Mouse (Mus musculus) embryonic facial prominence, embryonic 10.5 days (tissue): ENCODE measurements around the gene Fgfr2. TPM values are rescaled to one million over a fixed set of nuclear protein-coding genes. Genes with fewer than 3 reads are reported as not detected.

Source experiments
- DNase-seq: peaks from one replicate; pipeline ENCODE4 v3.0.0-alpha.2; 2017; ENCODE audit warnings: low spot score
- H3K27ac ChIP-seq: fragments of 300-500 bp; sonication (generic); replicated peaks from 2 replicates; pipeline ENCODE4 v1.5.1; 2016; ENCODE audit warnings: mild to moderate bottlenecking
- H3K27me3 ChIP-seq: fragments of 300-500 bp; sonication (generic); replicated peaks from 2 replicates; pipeline ENCODE4 v1.6.1; 2016; ENCODE audit warnings: low read depth, mild to moderate bottlenecking; ENCODE audit not compliant: poor library complexity, severe bottlenecking
- H3K36me3 ChIP-seq: fragments of 300-500 bp; sonication (generic); replicated peaks from 2 replicates; pipeline ENCODE4 v1.6.1; 2016; ENCODE audit warnings: mild to moderate bottlenecking, moderate library complexity
- H3K4me1 ChIP-seq: fragments of 300-500 bp; sonication (generic); 2 replicates; pipeline ENCODE4 v1.6.1; 2016
- H3K4me3 ChIP-seq: fragments of 300-500 bp; sonication (generic); 2 replicates; pipeline ENCODE4 v1.5.1; 2016; ENCODE audit warnings: mild to moderate bottlenecking, moderate library complexity
- H3K9me3 ChIP-seq: fragments of 300-500 bp; sonication (generic); 2 replicates; pipeline ENCODE4 v1.6.1; 2016; ENCODE audit warnings: mild to moderate bottlenecking
- WGBS: fragments of 180-500 bp; shearing (Covaris S2); methylation state at CpG from one replicate; pipeline ENCODE4 v1.1.7; 2016; 5-methylcytosine and 5-hydroxymethylcytosine counted together
- polyA plus RNA-seq: library from polyadenylated mRNA; unstranded; fragments of >200 nt; fragmentation: Nextera tagmentation; extraction: Ambion mirVana; gene quantifications from 2 replicates; pipeline ENCODE4 v1.2.1, GENCODE M21; 2016

The Fgfr2 gene
- polyA plus RNA-seq, 1 experiment from 2014 or later = 74.3 TPM

GRCm38 (mm10) chr7:130828475-130828874, 2294.7 kb downstream of the Fgfr2 start:
- peaks cover 13% of the 10 kb centered on the region; the same call in 1 of the 2 replicates for H3K27me3 ChIP-seq
- H3K4me3 ChIP-seq = no peak overlapping the region
- H3K4me1 ChIP-seq = no peaks in the 10 kb centered on the region
- no peak for DNase-seq
- H3K36me3 ChIP-seq = no peaks in the 10 kb centered on the region
- H3K9me3 ChIP-seq = no peaks in the 10 kb centered on the region
- H3K27ac ChIP-seq = no peak overlapping the region
- 87% methylated on average over 10 of the region's 10 CpGs for WGBS

GRCm38 (mm10) chr7:130827844-130828403, 2295.2 kb downstream of the Fgfr2 start:
- Histone ChIP-seq H3K27me3 (peaks cover 8% of the 10 kb centered on the region; the same call in 1 of the 2 replicates), H3K4me1 (no peaks in the 10 kb centered on the region), H3K4me3 (no peak overlapping the region), H3K36me3 (no peaks in the 10 kb centered on the region), H3K9me3 (no peaks in the 10 kb centered on the region), H3K27ac (no peak overlapping the region)
- DNase-seq = no peak
- WGBS = 89% methylated on average over 9 of the region's 9 CpGs

DNA sequence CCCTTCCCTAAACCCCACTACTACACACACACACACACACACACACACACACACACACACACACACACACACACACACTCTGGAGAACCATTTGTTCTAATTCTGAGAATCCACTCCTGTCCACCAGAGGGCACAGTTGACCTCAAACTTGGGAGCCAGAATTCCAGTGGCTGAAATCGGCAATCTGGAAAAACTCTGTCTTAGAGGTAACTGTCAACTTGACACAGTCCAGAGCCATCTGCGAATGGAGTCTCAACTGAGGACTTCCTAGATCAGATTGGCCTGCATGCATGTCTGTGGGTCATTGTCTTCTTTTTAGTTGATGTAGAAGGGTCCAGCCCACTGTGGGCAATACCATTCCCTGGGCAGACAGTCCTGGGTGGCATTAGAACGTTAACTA, 2295.7 kb downstream of the Fgfr2 start:
- Histone ChIP-seq H3K9me3 (no peaks in the 10 kb centered on the region), H3K36me3 (no peaks in the 10 kb centered on the region), H3K4me3 (no peak overlapping the region), H3K27me3 (0 out of 2 replicates have a peak, but pooled peaks cover 4% of the 10 kb centered on the region), H3K27ac (no peak overlapping the region), H3K4me1 (no peaks in the 10 kb centered on the region)
- DNase-seq = peak; percentile 55
- whole genome bisulfite sequencing = 61% methylated on average over 3 of the region's 3 CpGs

GRCm38 (mm10) chr7:130826343-130826742, 2296.8 kb downstream of the Fgfr2 start:
- 81% methylated on average over 3 of the region's 3 CpGs for WGBS
- 0 out of 2 replicates have a peak, but pooled peaks cover 4% of the 10 kb centered on the region for H3K27me3 ChIP-seq
- no peak overlapping the region for H3K27ac ChIP-seq
- H3K36me3 ChIP-seq = no peaks in the 10 kb centered on the region
- no peaks in the 10 kb centered on the region for H3K9me3 ChIP-seq
- H3K4me3 ChIP-seq = no peak overlapping the region
- no peak for DNase-seq
- no peaks in the 10 kb centered on the region for H3K4me1 ChIP-seq

- DNase-seq = no peak
- Histone ChIP-seq H3K4me3 (no peak overlapping the region), H3K27me3 (0 out of 2 replicates have a peak, but pooled peaks cover 3% of the 10 kb centered on the region), H3K36me3 (no peaks in the 10 kb centered on the region), H3K4me1 (no peaks in the 10 kb centered on the region), H3K27ac (no peak overlapping the region), H3K9me3 (no peaks in the 10 kb centered on the region)
- 74% methylated on average over 9 of the region's 9 CpGs for WGBS
Observed at GRCm38 (mm10) chr7:130823992-130824391, 2299.2 kb downstream of the Fgfr2 start.

GRCm38 (mm10) chr7:130819624-130820023, 2303.5 kb downstream of the Fgfr2 start:
- DNase-seq = no peak
- H3K27ac ChIP-seq = no peak overlapping the region
- H3K9me3 ChIP-seq = no peaks in the 10 kb centered on the region
- WGBS = 83% methylated on average over 10 of the region's 10 CpGs
- H3K27me3 ChIP-seq = 0 out of 2 replicates have a peak, but pooled peaks cover 3% of the 10 kb centered on the region
- no peaks in the 10 kb centered on the region for H3K4me1 ChIP-seq
- no peak overlapping the region for H3K4me3 ChIP-seq
- H3K36me3 ChIP-seq = no peaks in the 10 kb centered on the region

- WGBS = 82% methylated on average over 5 of the region's 5 CpGs
- Histone ChIP-seq H3K27me3 (0 out of 2 replicates have a peak, but pooled peaks cover 3% of the 10 kb centered on the region), H3K27ac (no peak overlapping the region), H3K9me3 (no peaks in the 10 kb centered on the region), H3K4me3 (no peak overlapping the region), H3K4me1 (no peaks in the 10 kb centered on the region), H3K36me3 (no peaks in the 10 kb centered on the region)
- DNase-seq = no peak
Observed at GRCm38 (mm10) chr7:130818813-130819212, 2304.3 kb downstream of the Fgfr2 start.

DNA sequence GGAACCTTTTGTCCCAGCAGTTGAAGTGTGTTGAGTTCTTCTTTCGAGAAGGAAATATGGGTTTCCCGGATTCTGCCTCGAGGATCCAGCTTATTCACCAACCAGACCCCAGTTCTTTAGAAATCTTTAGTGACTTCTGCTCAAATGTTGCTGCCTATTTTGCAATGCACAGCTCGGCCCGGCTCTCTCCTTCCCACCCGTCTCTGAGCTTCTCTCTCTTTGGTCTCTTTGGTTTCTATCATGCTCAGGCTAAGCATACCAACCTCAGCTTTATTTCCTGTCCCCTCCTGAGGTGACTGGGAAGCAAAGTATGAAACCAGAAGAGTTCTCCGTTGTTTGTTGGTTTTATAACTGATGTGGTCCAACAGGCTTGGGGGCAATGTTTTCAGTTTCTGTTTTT, 2306.9 kb downstream of the Fgfr2 start:
- 84% methylated on average over 7 of the region's 7 CpGs for WGBS
- Histone ChIP-seq H3K4me3 (no peak overlapping the region), H3K36me3 (no peaks in the 10 kb centered on the region), H3K4me1 (0 out of 2 replicates have a peak, but pooled peaks cover 4% of the 10 kb centered on the region), H3K27me3 (peaks cover 3% of the 10 kb centered on the region; the same call in 1 of the 2 replicates), H3K9me3 (no peaks in the 10 kb centered on the region), H3K27ac (no peak overlapping the region)
- DNase-seq = no peak

DNA sequence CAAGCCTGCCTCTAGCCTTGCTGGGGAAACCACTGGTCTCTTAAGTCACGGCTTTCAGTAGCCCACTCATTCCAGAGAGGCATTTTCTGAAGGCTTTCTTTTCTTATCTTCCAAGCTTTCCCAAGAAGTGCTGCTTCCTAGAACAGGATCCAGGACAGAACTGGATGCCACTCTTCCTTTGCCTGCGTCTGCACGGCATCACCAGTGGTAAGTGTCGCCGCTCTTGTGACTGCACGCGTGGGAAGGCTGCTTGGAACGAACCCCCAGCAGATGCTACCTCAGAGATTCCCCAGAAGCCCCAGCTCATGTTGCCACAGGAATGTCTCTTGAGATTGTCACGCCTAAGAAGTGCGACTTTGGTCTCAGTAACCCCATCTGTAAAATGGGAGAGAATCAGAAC, 2307.5 kb downstream of the Fgfr2 start:
- H3K27me3 ChIP-seq = peaks cover 3% of the 10 kb centered on the region; the same call in 1 of the 2 replicates
- 0 out of 2 replicates have a peak, but pooled peaks cover 4% of the 10 kb centered on the region for H3K4me1 ChIP-seq
- H3K4me3 ChIP-seq = no peak overlapping the region
- DNase-seq = no peak
- H3K9me3 ChIP-seq = no peaks in the 10 kb centered on the region
- H3K36me3 ChIP-seq = no peaks in the 10 kb centered on the region
- WGBS = 93% methylated on average over 10 of the region's 10 CpGs
- H3K27ac ChIP-seq = no peak overlapping the region

DNA sequence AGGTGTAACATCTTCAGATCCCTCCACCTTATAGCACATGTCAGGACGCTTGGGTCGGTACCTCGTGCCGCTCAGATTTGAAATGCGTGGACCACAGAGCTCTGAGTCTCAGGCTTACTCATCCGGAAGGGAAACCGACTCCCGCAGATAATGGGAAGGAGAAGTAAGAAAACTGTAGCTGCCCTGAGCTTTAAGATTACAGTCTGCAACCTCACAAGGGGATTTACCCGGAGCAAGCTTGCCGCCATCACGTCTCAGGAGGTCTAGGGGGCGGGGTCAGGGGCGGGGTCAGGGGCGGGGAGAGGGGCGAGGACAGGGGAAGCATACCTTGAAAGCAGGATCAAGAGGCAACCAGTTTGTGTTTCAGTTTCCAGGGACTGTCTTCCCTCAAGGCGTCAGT, 2310.7 kb downstream of the Fgfr2 start:
- Histone ChIP-seq H3K36me3 (no peaks in the 10 kb centered on the region), H3K9me3 (no peaks in the 10 kb centered on the region), H3K4me3 (no peak overlapping the region), H3K27ac (no peak overlapping the region), H3K27me3 (no peaks in the 10 kb centered on the region; the same call in 1 of the 2 replicates), H3K4me1 (0 out of 2 replicates have a peak, but pooled peaks cover 4% of the 10 kb centered on the region)
- peak; percentile 56 for DNase-seq
- WGBS = 40% methylated on average over 16 of the region's 16 CpGs

- 0 out of 2 replicates have a peak, but pooled peaks cover 4% of the 10 kb centered on the region for H3K4me1 ChIP-seq
- H3K9me3 ChIP-seq = no peaks in the 10 kb centered on the region
- H3K27me3 ChIP-seq = no peaks in the 10 kb centered on the region; the same call in 1 of the 2 replicates
- DNase-seq = no peak
- 90% methylated on average over 4 of the region's 4 CpGs for WGBS
- no peak overlapping the region for H3K27ac ChIP-seq
- no peak overlapping the region for H3K4me3 ChIP-seq
- H3K36me3 ChIP-seq = no peaks in the 10 kb centered on the region
Observed at GRCm38 (mm10) chr7:130810238-130810637, 2312.9 kb downstream of the Fgfr2 start.

DNA sequence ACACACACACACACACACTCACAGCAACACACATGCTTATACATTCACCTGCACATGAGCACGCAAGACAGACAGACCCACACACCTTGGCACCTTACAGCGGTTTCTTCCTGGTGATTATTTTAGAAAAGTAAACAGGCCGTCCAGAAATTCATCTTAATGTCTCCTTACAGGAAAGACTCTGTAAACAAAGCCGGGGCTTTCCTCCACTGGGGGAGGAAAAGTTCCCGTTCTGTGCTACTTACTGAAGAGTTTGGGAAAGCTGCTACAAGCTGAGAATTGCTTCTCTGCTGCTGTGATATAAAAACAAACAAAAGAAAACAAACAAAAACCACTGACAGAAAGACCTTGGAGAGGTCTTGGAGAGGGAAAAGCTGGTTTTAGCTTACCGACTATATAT, 2314.5 kb downstream of the Fgfr2 start:
- H3K36me3 ChIP-seq = no peaks in the 10 kb centered on the region
- WGBS = 77% methylated on average over 6 of the region's 6 CpGs
- no peaks in the 10 kb centered on the region for H3K9me3 ChIP-seq
- H3K4me1 ChIP-seq = 0 out of 2 replicates have a peak, but pooled peaks cover 4% of the 10 kb centered on the region
- no peaks in the 10 kb centered on the region; the same call in 1 of the 2 replicates for H3K27me3 ChIP-seq
- no peak for DNase-seq
- no peak overlapping the region for H3K27ac ChIP-seq
- H3K4me3 ChIP-seq = no peak overlapping the region

DNA sequence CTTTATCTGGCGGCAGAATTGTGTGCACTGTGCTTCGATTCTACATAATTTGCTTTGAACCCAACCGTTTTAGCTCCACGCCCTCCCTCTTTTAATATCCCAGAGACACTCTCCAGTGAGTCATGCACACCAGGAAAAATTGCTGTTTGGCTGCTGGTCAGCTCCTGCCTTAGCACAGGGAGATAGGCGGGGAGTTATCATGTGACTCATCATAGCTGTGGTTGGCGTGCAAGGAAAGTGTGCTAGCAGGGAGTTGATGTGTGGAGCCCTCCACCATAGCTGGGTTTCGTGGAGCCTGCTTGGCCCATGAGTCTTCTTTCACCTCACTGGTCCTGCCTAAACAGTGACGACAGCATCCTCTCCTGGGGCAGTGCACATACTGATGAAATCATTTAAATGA, 2315.4 kb downstream of the Fgfr2 start:
- Histone ChIP-seq H3K36me3 (no peaks in the 10 kb centered on the region), H3K4me3 (no peak overlapping the region), H3K27ac (no peak overlapping the region), H3K9me3 (no peaks in the 10 kb centered on the region), H3K4me1 (0 out of 2 replicates have a peak, but pooled peaks cover 4% of the 10 kb centered on the region), H3K27me3 (no peaks in the 10 kb centered on the region; the same call in 1 of the 2 replicates)
- WGBS = 83% methylated on average over 8 of the region's 8 CpGs
- no peak for DNase-seq
